Mouse (Mus musculus) ovary, postnatal 10 days (tissue): ENCODE measurements around the gene March10.

ENCODE experiments used
- DNase-seq: peaks from one replicate; pipeline ENCODE4 v3.0.0; 2022; ENCODE audit warnings: low spot score

The March10 gene

DNA sequence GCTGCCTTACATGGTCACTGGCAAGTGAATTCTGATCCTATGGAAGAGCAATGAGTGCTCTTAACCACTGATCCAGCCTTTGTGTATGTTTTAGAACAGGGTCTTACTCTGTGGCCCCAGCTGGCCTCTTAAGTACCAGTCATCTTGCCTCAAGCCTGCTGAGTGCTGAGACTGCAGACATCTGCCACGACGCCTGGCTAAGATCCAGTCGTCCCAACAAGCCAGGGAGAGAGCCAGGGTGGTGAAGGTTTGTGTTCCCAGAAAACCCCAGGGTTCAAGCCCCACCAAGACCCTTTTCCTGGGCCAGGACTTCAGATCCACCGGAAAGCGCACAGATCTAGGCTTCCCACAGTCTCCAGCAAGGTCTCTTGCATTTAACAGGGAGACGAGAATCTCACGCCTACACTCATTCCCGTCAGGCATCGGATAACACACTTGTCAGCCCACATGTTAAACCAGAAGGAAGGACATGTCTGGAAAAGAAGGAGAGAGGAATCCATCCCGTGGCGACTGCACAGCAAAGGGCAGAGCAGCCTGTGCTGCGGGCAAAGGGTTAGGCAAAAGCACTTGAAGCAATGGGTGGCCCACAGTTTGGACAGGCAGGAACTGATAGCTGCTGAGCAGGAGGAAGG lies 144.1 kb downstream of the March10 start:
- DNase-seq: no peak

DNA sequence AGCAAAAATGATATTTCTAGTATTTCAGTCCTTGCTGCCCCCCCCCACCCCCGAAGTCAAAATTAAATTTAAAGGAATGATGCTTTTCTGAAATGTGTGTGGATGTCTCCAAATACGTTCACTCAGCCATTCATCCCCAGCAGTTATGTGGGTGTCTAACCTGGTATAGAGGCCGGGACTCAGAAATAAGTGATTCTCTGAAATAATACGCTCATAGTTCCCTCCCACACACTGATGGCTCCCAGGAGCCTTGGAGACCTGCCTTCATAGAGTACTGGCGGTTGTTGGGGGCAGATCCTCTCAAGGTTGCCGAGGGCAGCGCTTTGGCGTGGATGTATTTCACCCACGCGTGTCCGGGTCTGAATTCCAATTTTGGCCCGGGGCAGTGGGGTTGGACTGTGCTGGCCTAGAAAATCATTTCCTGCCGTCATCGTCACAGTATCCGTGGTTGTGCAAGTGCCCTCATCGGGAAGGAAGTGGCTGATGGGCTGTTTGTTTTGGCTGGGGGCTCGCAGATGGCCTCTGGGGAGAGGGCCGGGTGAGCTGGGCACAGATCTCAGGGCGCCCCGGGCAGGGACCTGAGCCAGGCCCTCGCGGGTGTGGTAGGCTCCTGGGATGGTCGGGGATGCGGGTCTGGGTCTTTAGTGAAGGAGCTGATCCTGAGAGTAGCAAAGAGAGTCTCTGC lies 145.1 kb downstream of the March10 start:
- DNase-seq: no peak
